Mouse (Mus musculus) leukemia stem cell, adult 10-12 weeks (primary cell): ENCODE measurements around the gene Tmem79. TPM values are rescaled to one million over a fixed set of nuclear protein-coding genes. Genes with fewer than 3 reads are reported as not detected.

Source experiments
- polyA plus RNA-seq: library from polyadenylated mRNA; stranded (reverse); fragments of >175 nt; gene quantifications from 2 replicates; pipeline ENCODE4 v1.2.3, GENCODE M21; 2012; ENCODE audit warnings: low replicate concordance

Gene Tmem79
- 0.21 and 3.1 TPM in 2 replicates for polyA plus RNA-seq

DNA sequence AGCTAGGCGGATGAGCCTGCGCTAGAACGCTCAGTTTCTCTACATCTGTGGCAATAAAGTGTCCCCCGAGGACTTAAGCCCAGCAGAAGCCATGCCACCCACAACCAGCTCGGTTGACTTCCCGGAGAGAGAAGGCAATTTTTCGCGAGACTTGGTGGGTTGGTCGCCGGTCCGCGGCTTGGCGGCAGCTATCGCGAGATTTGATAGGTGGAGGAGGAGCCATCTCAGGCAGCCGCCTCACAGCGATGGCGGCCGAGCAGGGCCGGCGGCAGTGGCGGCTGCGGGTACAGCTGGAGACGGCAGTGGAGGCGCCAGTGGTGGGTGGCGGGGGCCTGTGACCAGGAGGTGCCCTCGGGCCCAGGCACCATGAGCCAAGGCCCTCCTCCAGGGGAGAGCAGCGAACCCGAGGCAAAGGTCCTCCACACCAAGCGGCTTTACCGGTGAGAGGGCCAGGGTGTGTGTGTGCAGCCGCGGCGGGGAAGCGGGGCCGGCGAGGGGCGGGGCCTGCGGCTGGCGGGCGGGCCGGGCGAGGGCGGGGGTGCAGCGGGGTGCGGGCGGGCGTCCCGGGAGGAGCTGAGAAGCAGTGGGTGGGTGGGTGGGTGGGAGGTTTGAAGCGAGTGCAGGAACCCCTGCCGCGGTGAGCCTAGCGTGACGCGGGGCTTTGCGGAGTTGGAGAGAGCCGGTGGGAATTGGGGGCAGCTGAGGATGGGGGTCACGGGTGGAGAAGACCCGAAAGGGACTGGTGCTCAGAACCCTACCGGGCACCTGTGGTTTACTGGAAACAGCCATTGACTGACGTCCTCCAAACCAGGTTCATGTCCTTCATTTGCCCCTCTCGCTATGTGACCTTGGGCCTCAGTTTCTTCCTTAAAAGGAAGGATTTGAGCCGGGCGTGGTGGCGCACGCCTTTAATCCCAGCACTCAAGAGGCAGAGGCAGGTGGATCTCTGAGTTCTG lies at the start of gene Tmem79, which contains the start of gene Smg5:
TSS of gene Tmem79 (minus strand) at position 91 of the 956 bp plus-strand sequence.
TSS of gene Smg5 (plus strand) at position 203 of the 956 bp plus-strand sequence.

DNA sequence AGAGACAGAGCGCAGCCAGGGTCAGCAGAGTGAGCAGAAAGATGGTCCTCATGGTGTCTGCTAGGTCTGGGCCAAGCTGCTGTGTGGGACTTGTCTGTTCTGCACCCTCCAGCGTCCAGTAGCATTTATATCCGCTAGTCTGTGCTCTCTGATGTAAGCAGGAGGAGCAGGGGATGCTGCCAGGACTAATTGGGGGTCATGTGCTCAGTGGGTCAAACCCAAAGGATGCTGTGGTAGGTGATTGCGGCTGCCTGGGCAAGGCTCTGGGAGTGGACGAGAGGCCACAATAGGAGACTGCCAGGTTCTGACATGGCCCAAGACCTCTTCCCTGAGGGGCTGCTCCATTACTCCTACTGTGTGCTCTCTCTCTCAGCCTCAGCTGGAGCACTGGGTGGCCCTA lies 48.4 kb upstream of the Tmem79 start, which contains the start of gene Bglap:
TSS of gene Bglap (minus strand) at position 101 of the 400 bp plus-strand sequence.

DNA sequence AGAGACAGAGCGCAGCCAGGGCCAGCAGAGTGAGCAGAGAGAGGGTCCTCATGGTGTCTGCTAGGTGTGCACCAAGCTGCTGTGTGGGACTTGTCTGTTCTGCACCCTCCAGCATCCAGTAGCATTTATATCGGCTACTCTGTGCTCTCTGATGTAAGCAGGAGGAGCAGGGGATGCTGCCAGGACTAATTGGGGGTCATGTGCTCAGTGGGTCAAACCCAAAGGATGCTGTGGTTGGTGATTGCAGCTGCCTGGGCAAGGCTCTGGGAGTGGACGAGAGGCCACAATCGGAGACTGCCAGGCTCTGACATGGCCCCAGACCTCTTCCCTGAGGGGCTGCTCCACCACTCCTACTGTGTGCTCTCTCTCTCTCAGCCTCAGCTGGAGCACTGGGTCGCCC lies 42.7 kb upstream of the Tmem79 start, which contains the start of gene Bglap2:
TSS of gene Bglap2 (minus strand) at position 101 of the 400 bp plus-strand sequence.

DNA sequence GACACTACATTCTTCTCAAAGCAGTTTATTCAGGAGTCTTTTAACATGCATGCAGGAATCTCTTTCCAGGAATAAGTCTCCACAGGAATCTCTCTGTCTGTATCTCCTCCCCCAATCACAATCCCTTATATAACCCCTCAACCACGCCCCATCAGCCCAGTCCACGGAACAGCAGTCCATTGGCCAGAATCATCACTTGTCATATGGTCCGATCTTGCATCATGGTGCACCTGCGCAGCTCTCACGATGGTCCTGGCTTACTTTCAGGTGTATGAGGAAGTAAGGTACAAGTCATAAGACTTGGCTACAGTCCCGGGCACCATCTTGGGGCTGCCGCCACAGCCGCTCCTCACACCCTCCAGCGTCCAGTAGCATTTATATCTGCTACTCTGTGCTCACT lies 36.7 kb upstream of the Tmem79 start, which contains the start of gene Bglap3:
TSS of gene Bglap3 (minus strand) at position 101 of the 400 bp plus-strand sequence.

DNA sequence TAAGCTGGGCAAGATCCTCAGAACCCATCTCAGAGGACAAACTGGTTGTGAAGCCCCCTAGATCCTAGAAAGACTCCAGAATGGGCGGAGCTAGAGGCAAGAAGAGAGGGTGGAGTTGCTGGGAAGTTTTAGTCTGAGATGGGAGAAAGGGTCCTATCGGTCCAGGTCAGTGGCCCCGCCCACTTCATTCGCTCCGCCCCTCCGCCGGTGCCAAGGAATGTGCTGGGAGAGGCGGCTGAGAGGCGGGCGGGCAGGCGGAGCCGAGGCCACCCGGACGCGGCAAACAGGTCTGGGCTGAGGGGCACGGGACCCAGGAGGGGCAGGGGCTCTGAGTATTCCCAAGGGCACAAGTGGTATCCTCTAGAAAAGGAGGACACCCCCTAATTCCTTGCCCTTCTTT lies 28.4 kb upstream of the Tmem79 start, which contains the start of gene Paqr6:
TSS of gene Paqr6 (plus strand) at position 248 of the 400 bp plus-strand sequence.

DNA sequence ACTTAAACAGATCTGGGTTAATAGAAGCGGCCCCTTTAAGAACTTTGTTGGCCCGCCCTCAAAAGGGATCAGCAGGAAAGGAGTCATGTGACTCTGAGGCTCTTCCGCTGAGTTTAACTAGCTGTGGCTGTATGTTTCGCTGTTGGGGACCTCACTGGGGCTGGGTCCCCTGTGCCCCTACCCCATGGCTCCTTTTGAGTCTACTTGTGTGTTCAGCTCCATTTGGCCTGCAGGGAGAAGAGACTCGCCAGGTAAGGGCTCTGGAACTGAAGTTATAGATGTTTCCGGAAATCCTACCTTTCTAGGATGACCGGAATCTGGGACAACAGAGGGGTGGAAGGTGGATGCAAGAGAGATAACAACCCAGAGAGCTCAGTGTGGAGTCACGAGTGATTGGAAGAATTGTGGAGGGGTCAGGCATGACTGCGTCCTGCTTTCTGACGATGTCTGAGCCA lies 11.0 kb downstream of the Tmem79 start, which contains the start of gene Glmp:
TSS of gene Glmp (plus strand) at position 73 of the 455 bp plus-strand sequence.

DNA sequence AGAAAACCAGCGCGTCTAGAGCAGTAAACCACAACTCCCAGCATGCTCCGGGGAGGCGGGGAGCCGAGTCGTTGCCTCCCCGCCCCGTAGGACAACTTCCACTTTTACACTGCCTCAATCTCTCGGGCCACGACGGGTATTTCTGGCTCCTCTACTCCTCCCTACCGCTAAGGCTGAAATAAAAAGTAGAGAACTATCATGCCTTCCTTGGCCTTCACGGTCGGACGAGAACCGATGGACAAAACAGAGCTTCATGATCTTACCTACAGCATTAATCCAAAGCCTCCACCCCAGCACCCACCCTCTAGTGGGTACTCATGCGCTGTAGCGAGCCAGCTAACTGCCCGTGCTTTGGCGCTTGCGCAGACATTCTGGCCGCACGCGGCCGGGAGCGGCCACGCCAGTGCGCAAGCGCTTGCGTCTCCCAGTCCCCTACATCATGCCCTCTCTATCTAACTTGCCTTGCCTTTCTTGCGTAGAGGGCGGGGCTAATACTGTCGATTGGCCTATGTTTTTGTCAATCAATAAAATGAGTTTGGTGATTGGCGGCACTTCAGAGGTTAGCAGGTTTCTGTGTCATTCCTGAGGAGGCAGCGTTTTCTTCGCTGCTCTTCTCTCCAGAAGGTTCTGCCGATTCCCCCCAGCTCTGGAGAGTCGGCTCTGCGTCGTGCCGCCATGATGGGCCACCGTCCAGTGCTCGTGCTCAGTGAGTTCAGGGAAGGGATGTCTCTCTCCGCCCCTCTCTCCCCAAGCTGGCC lies 39.2 kb downstream of the Tmem79 start, which contains the start of the genes Tsacc and Cct3:
TSS of gene Tsacc (minus strand) at position 439 of the 758 bp plus-strand sequence.
TSS of gene Cct3 (plus strand) at position 556 of the 758 bp plus-strand sequence.

DNA sequence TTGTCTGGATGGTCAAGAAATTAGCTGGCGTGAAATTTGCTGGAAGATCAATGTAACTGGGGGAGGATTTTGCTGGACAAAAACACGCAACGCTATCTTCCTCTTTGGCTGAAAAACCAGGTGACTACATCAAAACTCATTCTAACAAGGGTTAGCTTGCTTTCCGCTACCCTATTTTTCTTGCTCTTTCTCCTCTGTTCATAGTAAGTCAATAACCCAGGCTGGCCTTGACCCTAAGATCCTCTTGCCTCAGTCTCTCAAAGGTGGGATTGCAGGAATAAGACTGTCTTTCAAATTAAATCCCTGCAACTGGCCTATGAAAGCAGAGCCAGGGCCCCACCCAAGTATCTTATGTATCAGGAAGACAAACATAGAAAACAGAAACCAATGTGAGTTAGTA lies 48.8 kb downstream of the Tmem79 start, which contains the start of gene Gm38392:
TSS of gene Gm38392 (minus strand) at position 101 of the 400 bp plus-strand sequence.

Other genes with a start within 250 kb of the Tmem79 start
- 122 and 139 TPM in 2 replicates for gene Mef2d, start 193.8 kb downstream of the Tmem79 start, polyA plus RNA-seq
- gene Rhbg, start 81.4 kb downstream of the Tmem79 start, polyA plus RNA-seq: 0.09 TPM in 1 of 2 replicates, not detected in the other
- not detected in 2 replicates for gene Gm38392, start 48.9 kb downstream of the Tmem79 start, polyA plus RNA-seq
- 0.58 and 0.66 TPM in 2 replicates for gene Tsacc, start 39.1 kb downstream of the Tmem79 start, polyA plus RNA-seq
- 11.4 and 21.3 TPM in 2 replicates for gene Cct3, start 39.0 kb downstream of the Tmem79 start, polyA plus RNA-seq
- 14.5 and 95.1 TPM in 2 replicates for gene Glmp, start 11.1 kb downstream of the Tmem79 start, polyA plus RNA-seq
- gene Smg5, start 112 bp upstream of the Tmem79 start, polyA plus RNA-seq: 91.7 and 114 TPM in 2 replicates
- gene Paqr6, start 28.4 kb upstream of the Tmem79 start, polyA plus RNA-seq: 0.55 and 0.57 TPM in 2 replicates
- not detected in 2 replicates for gene Bglap3, start 36.6 kb upstream of the Tmem79 start, polyA plus RNA-seq
- not detected in 2 replicates for gene Bglap2, start 42.6 kb upstream of the Tmem79 start, polyA plus RNA-seq
- 0.51 TPM in 1 of 2 replicates, not detected in the other for gene Bglap, start 48.3 kb upstream of the Tmem79 start, polyA plus RNA-seq
- 95.1 and 190 TPM in 2 replicates for gene Pmf1, start 74.2 kb upstream of the Tmem79 start, polyA plus RNA-seq
- 4.0 and 23.4 TPM in 2 replicates for gene Slc25a44, start 89.0 kb upstream of the Tmem79 start, polyA plus RNA-seq
- 48.8 and 91.1 TPM in 2 replicates for gene Sema4a, start 125.0 kb upstream of the Tmem79 start, polyA plus RNA-seq
- 591 and 773 TPM in 2 replicates for gene Lmna, start 173.8 kb upstream of the Tmem79 start, polyA plus RNA-seq
- gene Mex3a, start 196.2 kb upstream of the Tmem79 start, polyA plus RNA-seq: 1.4 TPM in 2 replicates
- 0.39 TPM in 1 of 2 replicates, not detected in the other for gene Rab25, start 212.2 kb upstream of the Tmem79 start, polyA plus RNA-seq
- 19.8 and 57.6 TPM in 2 replicates for gene Lamtor2, start 216.9 kb upstream of the Tmem79 start, polyA plus RNA-seq
- gene Ubqln4, start 217.6 kb upstream of the Tmem79 start, polyA plus RNA-seq: 75.8 and 121 TPM in 2 replicates
- 37.4 and 416 TPM in 2 replicates for gene Ssr2, start 239.7 kb upstream of the Tmem79 start, polyA plus RNA-seq